Mouse (Mus musculus) thymus, adult 2 months (tissue): ENCODE results near the gene Gtf2a2. TPM values are rescaled to one million over a fixed set of nuclear protein-coding genes. Genes with fewer than 3 reads are reported as not detected.

ENCODE experiments used
- DNase-seq: peaks from one replicate; pipeline ENCODE4 v3.0.0; 2021
- H3K27ac ChIP-seq: fragments of 200-500 bp; 2 replicates; pipeline ENCODE4 v1.5.1; 2012; ENCODE audit warnings: low read length, control low read depth; ENCODE audit not compliant: control insufficient read depth, insufficient read depth
- H3K27me3 ChIP-seq: fragments of 200-500 bp; 2 replicates; pipeline ENCODE4 v1.6.1; 2012; ENCODE audit warnings: mild to moderate bottlenecking, low read length, moderate library complexity, mixed read lengths; ENCODE audit not compliant: control insufficient read depth, insufficient read depth
- H3K36me3 ChIP-seq: fragments of 200-500 bp; 2 replicates; pipeline ENCODE4 v1.6.1; 2012; ENCODE audit warnings: mild to moderate bottlenecking, low read length, moderate library complexity; ENCODE audit not compliant: control insufficient read depth, insufficient read depth
- H3K4me1 ChIP-seq: fragments of 200-500 bp; replicated peaks from 2 replicates; pipeline ENCODE4 v1.6.1; 2012; ENCODE audit warnings: low read length; ENCODE audit not compliant: control insufficient read depth, insufficient read depth
- H3K4me3 ChIP-seq: fragments of 200-500 bp; 2 replicates; pipeline ENCODE4 v1.5.1; 2012; ENCODE audit warnings: mild to moderate bottlenecking, low read length, control low read depth, moderate library complexity; ENCODE audit not compliant: control insufficient read depth, insufficient read depth
- CTCF ChIP-seq: fragments of 200-500 bp; IDR thresholded peaks from 2 replicates; pipeline ENCODE4 v1.5.1; 2012; ENCODE audit warnings: mild to moderate bottlenecking, control low read depth, low read length, moderate library complexity, borderline replicate concordance; ENCODE audit not compliant: control insufficient read depth, poor library complexity, insufficient read depth; ENCODE audit errors: extremely low read depth
- POLR2A ChIP-seq: fragments of 200-500 bp; IDR thresholded peaks from 2 replicates; pipeline ENCODE4 v1.6.1; 2012; ENCODE audit warnings: mild to moderate bottlenecking, low read length, control low read depth, moderate library complexity; ENCODE audit not compliant: control insufficient read depth, poor library complexity, insufficient read depth; ENCODE audit errors: extremely low read depth
- WGBS: fragments of 180-500 bp; shearing (Covaris S2); methylation state at CpG from one replicate; pipeline ENCODE4 v1.1.7; 2018; 5-methylcytosine and 5-hydroxymethylcytosine counted together
- polyA plus RNA-seq: library from polyadenylated mRNA; depleted of rRNA; stranded (reverse); fragments of >200 nt; gene quantifications from 2 replicates; pipeline ENCODE4 v1.2.3, GENCODE M21; 2012

The Gtf2a2 gene
- polyA plus RNA-seq, 1 experiment: 48.1 TPM

- DNase-seq: no peak
- Histone ChIP-seq H3K27me3 (no peaks in the 10 kb centered on the region), H3K27ac (no peak overlapping the region), H3K4me1 (peaks cover 6% of the 10 kb centered on the region; the same call in 1 of the 2 replicates), H3K4me3 (peak overlapping the region; percentile 91), H3K36me3 (no peaks in the 10 kb centered on the region)
- 33% methylated on average over 16 of the region's 16 CpGs for WGBS
- TF ChIP-seq CTCF (no peak), POLR2A (no peak)
These were observed 23.5 kb upstream of the Gtf2a2 start for GRCm38 (mm10) chr9:69988706-69989302.

GRCm38 (mm10) chr9:69989303-69990121 lies 22.8 kb upstream of the Gtf2a2 start, which contains the start of gene Bnip2:
TSS of gene Bnip2 (plus strand) at chr9:69989466.
- H3K4me1 ChIP-seq: peaks cover 6% of the 10 kb centered on the region; the same call in 1 of the 2 replicates
- peak within 1 kb of the TSS; percentile 91 for H3K4me3 ChIP-seq
- H3K27ac ChIP-seq: peak within 1 kb of the TSS; percentile 4
- WGBS: under 1% methylated on average over 76 of the region's 76 CpGs
- peak; percentile 90 for DNase-seq
- TF ChIP-seq CTCF (peak; percentile 51; the same call in 1 of the 2 replicates), POLR2A (peak; percentile 63; the same call in 1 of the 2 replicates)
- H3K36me3 ChIP-seq: no peaks in the 10 kb centered on the region
- no peaks in the 10 kb centered on the region for H3K27me3 ChIP-seq

GRCm38 (mm10) chr9:69990346-69990745 lies 22.0 kb upstream of the Gtf2a2 start:
- 8% methylated on average over 5 of the region's 5 CpGs for WGBS
- no peak for DNase-seq
- H3K27me3 ChIP-seq: no peaks in the 10 kb centered on the region
- H3K4me1 ChIP-seq: peaks cover 6% of the 10 kb centered on the region; the same call in 1 of the 2 replicates
- H3K27ac ChIP-seq: no peak overlapping the region
- H3K4me3 ChIP-seq: no peak overlapping the region
- peaks cover 4% of the 10 kb centered on the region; the same call in 1 of the 2 replicates for H3K36me3 ChIP-seq
- TF ChIP-seq POLR2A (no peak), CTCF (no peak)

GRCm38 (mm10) chr9:69992841-69993277 lies 19.5 kb upstream of the Gtf2a2 start:
- DNase-seq: no peak
- TF ChIP-seq CTCF (no peak), POLR2A (no peak)
- no peak overlapping the region for H3K27ac ChIP-seq
- peaks cover 27% of the 10 kb centered on the region for H3K36me3 ChIP-seq
- no peaks in the 10 kb centered on the region for H3K27me3 ChIP-seq
- H3K4me1 ChIP-seq: peaks cover 6% of the 10 kb centered on the region; the same call in 1 of the 2 replicates
- H3K4me3 ChIP-seq: no peak overlapping the region
- WGBS: 25% methylated on average over 5 of the region's 5 CpGs

GRCm38 (mm10) chr9:69993479-69993878 lies 18.9 kb upstream of the Gtf2a2 start:
- WGBS: 94% methylated on average over 1 of the region's 1 CpGs
- Histone ChIP-seq H3K4me3 (no peak overlapping the region), H3K36me3 (peaks cover 33% of the 10 kb centered on the region), H3K27ac (no peak overlapping the region), H3K27me3 (no peaks in the 10 kb centered on the region), H3K4me1 (peaks cover 6% of the 10 kb centered on the region; the same call in 1 of the 2 replicates)
- TF ChIP-seq POLR2A (no peak), CTCF (no peak)
- no peak for DNase-seq

- WGBS: 97% methylated on average over 5 of the region's 5 CpGs
- H3K36me3 ChIP-seq: peaks cover 44% of the 10 kb centered on the region
These were observed 17.8 kb upstream of the Gtf2a2 start for GRCm38 (mm10) chr9:69994547-69994946.

More at GRCm38 (mm10) chr9:69994547-69994946, 17.8 kb upstream of the Gtf2a2 start:
- H3K4me3 ChIP-seq: no peak overlapping the region
- no peaks in the 10 kb centered on the region for H3K27me3 ChIP-seq
- no peak for DNase-seq
- peaks cover 6% of the 10 kb centered on the region; the same call in 1 of the 2 replicates for H3K4me1 ChIP-seq
- no peak overlapping the region for H3K27ac ChIP-seq
- no peak for TF ChIP-seq CTCF
